Mouse (Mus musculus) ES-Bruce4 (cell line): ENCODE data around the gene Camta1.

Source experiments
- CTCF ChIP-seq: IDR thresholded peaks from one replicate; pipeline ENCODE4 v1.8.1; 2011; ENCODE audit warnings: low read depth, low read length
- EP300 ChIP-seq: IDR thresholded peaks from 2 replicates; pipeline ENCODE4 v1.6.1; 2011; ENCODE audit warnings: low read depth, low read length; ENCODE audit not compliant: insufficient read depth

DNA sequence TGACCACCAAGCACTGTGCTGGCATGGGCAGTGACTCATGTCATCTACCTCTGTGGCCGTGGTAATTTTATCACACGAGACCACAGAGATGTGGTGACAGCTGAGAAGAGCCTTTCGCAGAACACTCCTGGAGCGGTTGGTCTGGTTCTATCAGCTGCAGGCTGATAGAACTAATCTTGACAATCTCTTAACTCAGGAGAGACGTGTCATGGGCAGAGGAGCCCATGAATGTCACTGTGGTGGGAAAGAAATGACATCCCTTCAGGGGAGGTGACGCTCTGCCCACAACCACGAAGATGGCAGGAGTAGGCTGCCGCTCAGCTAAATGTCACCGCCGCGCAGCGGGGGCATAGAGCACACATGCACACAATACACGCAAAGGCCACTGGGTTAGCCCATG lies 937.4 kb downstream of the Camta1 start:
- TF ChIP-seq CTCF: no peak
- TF ChIP-seq EP300: no peak
